ENCODE assay signal across 35 mouse cellular contexts in genomic region chr10:22875675-22876074, GRCm38 (mm10). TPM values are rescaled to one million over a fixed set of nuclear protein-coding genes. Genes with fewer than 3 reads are reported as not detected.
DNase-seq lines count a peak whose midpoint lies in the region; ATAC-seq and TF ChIP-seq lines count a peak whose summit lies in the region.
"Had no signal": no experiment of that assay in that cellular context is flagged by ENCODE, and none has a peak within 500 bp of the region (broad histone marks: within the 10 kb centered on the region; RNA-seq: fewer than 3 reads in every experiment).

No protein-coding gene starts in this region.

- ATAC-seq in liver, embryonic 12.5 days: no peak
- ATAC-seq in heart, postnatal 0 days (ENCODE audit: insufficient read depth, low read depth): no peak
- ATAC-seq: CD4-positive, CD25-positive, alpha-beta regulatory T cell, adult 4 months; forebrain, embryonic 14.5 days; hindbrain, embryonic 16.5 days; midbrain, embryonic 15.5 days had no signal

- no peaks in the 10 kb centered on the region for H3K27me3 ChIP-seq in liver, adult 2 months (ENCODE audit: control insufficient read depth, insufficient read depth, low read length)
- H3K27me3 ChIP-seq in liver, embryonic 12.5 days (replicated peaks): no peaks in the 10 kb centered on the region
- no peaks in the 10 kb centered on the region for H3K27me3 ChIP-seq in heart, postnatal 0 days (ENCODE audit: control insufficient read depth, insufficient read depth, low read length)
- H3K27me3 ChIP-seq: embryonic facial prominence, embryonic 12.5 days; lung, embryonic 15.5 days; midbrain, embryonic 15.5 days had no signal

- H3K27ac ChIP-seq in liver, adult 2 months (replicated peaks; ENCODE audit: insufficient read depth, low read depth, low read length): peak overlapping the region; percentile 29; the same call in 1 of the 2 replicates
- H3K27ac ChIP-seq in liver, embryonic 12.5 days: no peak overlapping the region
- peak overlapping the region; percentile 34; the same call in 1 of the 2 replicates for H3K27ac ChIP-seq in heart, postnatal 0 days (ENCODE audit: low read depth)
- H3K27ac ChIP-seq: embryonic facial prominence, embryonic 12.5 days; hindbrain, embryonic 10.5 days; kidney, postnatal 0 days; lung, embryonic 15.5 days; midbrain, embryonic 10.5 days; midbrain, embryonic 15.5 days had no signal

- intact Hi-C loops in heart, postnatal 14 days (cut with DNase I): loop anchor here (2.0 kb wide), 1 partner anchor 55 kb away; the partner anchor contains the start of gene Tcf21

- no peak for TF ChIP-seq CTCF in liver, adult 2 months (IDR thresholded peaks at IDR 0.05; ENCODE audit: low read depth, low read length)
- TF ChIP-seq CTCF in heart, postnatal 0 days (IDR thresholded peaks at IDR 0.05; ENCODE audit: low read depth): no peak

- no peaks in the 10 kb centered on the region for H3K36me3 ChIP-seq in liver, adult 2 months (ENCODE audit: control insufficient read depth, insufficient read depth, low read length)
- no peaks in the 10 kb centered on the region for H3K36me3 ChIP-seq in liver, embryonic 12.5 days
- no peaks in the 10 kb centered on the region for H3K36me3 ChIP-seq in heart, postnatal 0 days (replicated peaks; ENCODE audit: control insufficient read depth, insufficient read depth, low read length)
- H3K36me3 ChIP-seq: embryonic facial prominence, embryonic 12.5 days; hindbrain, embryonic 10.5 days; lung, embryonic 15.5 days; midbrain, embryonic 10.5 days; midbrain, embryonic 15.5 days had no signal

- TF ChIP-seq EP300 in heart, postnatal 0 days (IDR thresholded peaks at IDR 0.05; ENCODE audit: low read depth): no peak

- no peak overlapping the region for H3K4me2 ChIP-seq in liver, embryonic 12.5 days
- H3K4me2 ChIP-seq in heart, postnatal 0 days (ENCODE audit: low read depth, low read length): no peak overlapping the region
- H3K4me2 ChIP-seq: embryonic facial prominence, embryonic 12.5 days; lung, embryonic 15.5 days; midbrain, embryonic 15.5 days had no signal

- H3K9me3 ChIP-seq in liver, embryonic 12.5 days (replicated peaks): no peaks in the 10 kb centered on the region
- no peaks in the 10 kb centered on the region for H3K9me3 ChIP-seq in heart, postnatal 0 days (replicated peaks; ENCODE audit: control insufficient read depth, low read length)
- H3K9me3 ChIP-seq: embryonic facial prominence, embryonic 12.5 days; hindbrain, embryonic 10.5 days; lung, embryonic 15.5 days; midbrain, embryonic 10.5 days; midbrain, embryonic 15.5 days had no signal

- H3K4me1 ChIP-seq in liver, adult 2 months (ENCODE audit: control insufficient read depth, insufficient read depth, low read length): no peaks in the 10 kb centered on the region
- H3K4me1 ChIP-seq in liver, embryonic 12.5 days: no peaks in the 10 kb centered on the region
- no peaks in the 10 kb centered on the region for H3K4me1 ChIP-seq in heart, postnatal 0 days (ENCODE audit: control insufficient read depth, insufficient read depth)
- H3K4me1 ChIP-seq: embryonic facial prominence, embryonic 12.5 days; hindbrain, embryonic 10.5 days; midbrain, embryonic 15.5 days had no signal

- H3K9ac ChIP-seq in liver, adult 2 months (ENCODE audit: low read depth, low read length): no peak overlapping the region
- H3K9ac ChIP-seq in liver, embryonic 12.5 days: no peak overlapping the region
- no peak overlapping the region for H3K9ac ChIP-seq in heart, postnatal 0 days (replicated peaks; ENCODE audit: low read depth, low read length)
- H3K9ac ChIP-seq: embryonic facial prominence, embryonic 12.5 days; lung, embryonic 15.5 days; midbrain, embryonic 15.5 days had no signal

- WGBS in liver, adult 2 months: 76% methylated on average over 5 of the region's 5 CpGs
- 75% methylated on average over 5 of the region's 5 CpGs for WGBS in liver, embryonic 12.5 days (ENCODE audit: insufficient replicate concordance)
- 53% methylated on average over 5 of the region's 5 CpGs for WGBS in heart, postnatal 0 days

- no peaks in the 10 kb centered on the region for H3K79me2 ChIP-seq in liver, adult 2 months (ENCODE audit: control insufficient read depth, insufficient read depth, low read length)

- TF ChIP-seq POLR2A in liver, adult 2 months (IDR thresholded peaks at IDR 0.05; ENCODE audit: extremely low read depth, insufficient read depth, low read length): no peak

- DNase-seq in heart, adult 8-10 months (ENCODE audit: low spot score): peak; percentile 24
- no peak for DNase-seq in heart, postnatal 14 days
- peak; percentile 24 for DNase-seq in liver, adult 2 months (ENCODE audit: extremely low read depth, low read depth, low spot score)
- peak; percentile 6 for DNase-seq in heart, postnatal 0 days (ENCODE audit: low spot score)
- no peak for DNase-seq in cerebellum, postnatal 4 days (ENCODE audit: low spot score in 2 of 2)
- DNase-seq in gastrocnemius, adult 18-20 months (ENCODE audit: low spot score): no peak
- DNase-seq: adrenal gland, postnatal 14 days; cerebellum, adult 11 months; cerebellum, adult 9-10 months; cerebellum, postnatal 36 days; embryo, embryonic 11 days; kidney, adult 8-10 months; left cerebral cortex, postnatal 4 days; liver; right cerebral cortex, postnatal 25 days; spleen, adult 18-20 months; thymus, postnatal 4 days had no signal

- no peak overlapping the region for H3K4me3 ChIP-seq in liver, adult 2 months (ENCODE audit: insufficient read depth, low read depth, low read length)
- H3K4me3 ChIP-seq in liver, embryonic 12.5 days: no peak overlapping the region
- H3K4me3 ChIP-seq in heart, postnatal 0 days (ENCODE audit: low read depth, low read length): no peak overlapping the region
- H3K4me3 ChIP-seq: embryonic facial prominence, embryonic 12.5 days; hindbrain, embryonic 10.5 days; lung, embryonic 15.5 days; midbrain, embryonic 10.5 days; midbrain, embryonic 15.5 days had no signal

RNA-seq across cellular contexts. Expression of gene Tcf21, which starts 55.7 kb away (rescaled TPM):
- 10 to 100 TPM in 1 of 4 experiments, 1 to 10 TPM in 3; 8.2 to 11.1 (median 9.0) TPM for total RNA-seq in heart, adult 8-10 months (2022)
- 10 to 100 TPM; 21.0 to 21.5 TPM for total RNA-seq in heart, postnatal 14 days (2021)
- total RNA-seq in liver, adult 2 months (2014; rRNA removed): 2.7 and 4.7 TPM in 2 replicates
- 11.6 and 13.6 TPM in 2 replicates for polyA plus RNA-seq in liver, adult 2 months (2012; rRNA removed)
- polyA plus RNA-seq in liver, embryonic 12.5 days (2016; fragmentation: Nextera tagmentation; extraction: Ambion mirVana): 8.0 and 12.3 TPM in 2 replicates
- 17.9 and 21.9 TPM in 2 replicates for total RNA-seq in heart, postnatal 0 days (2014; rRNA removed; ENCODE audit: low replicate concordance)
- 56.0 and 56.9 TPM in 2 replicates for polyA plus RNA-seq in heart, postnatal 0 days (2015; fragmentation: Nextera tagmentation; extraction: Ambion mirVana)
- total RNA-seq in gastrocnemius, adult 18-20 months (2021): not detected
- total RNA-seq: gastrocnemius, adult 8-10 months; granulocyte monocyte progenitor cell, adult 5-6 weeks; layer of hippocampus, adult 8-10 months; layer of hippocampus, postnatal 25 days; left cerebral cortex, adult 8-10 months; left cerebral cortex, postnatal 4 days; megakaryocyte progenitor cell, adult 5-6 weeks; neutrophil, adult 5-6 weeks had no signal
- polyA plus RNA-seq: frontal cortex, adult 2 months; midbrain, embryonic 10.5 days had no signal

Comparison
In these comparisons a context has a peak if more than half of its experiments do, and no peak if none do; other contexts are left out.
1. DNase-seq: peak in heart, adult 8-10 months (single experiment), liver, adult 2 months (single experiment) and heart, postnatal 0 days (single experiment); none in heart, postnatal 14 days (0 of 2), cerebellum, postnatal 4 days (0 of 2) and gastrocnemius, adult 18-20 months (single experiment).